Mouse (Mus musculus): ENCODE results near the gene Hoxa5. TPM values are rescaled to one million over a fixed set of nuclear protein-coding genes. Genes with fewer than 3 reads are reported as not detected.

Hoxa5 gene
- polyA plus RNA-seq, 1 experiment from 2014 or later = 44.7 TPM

DNA sequence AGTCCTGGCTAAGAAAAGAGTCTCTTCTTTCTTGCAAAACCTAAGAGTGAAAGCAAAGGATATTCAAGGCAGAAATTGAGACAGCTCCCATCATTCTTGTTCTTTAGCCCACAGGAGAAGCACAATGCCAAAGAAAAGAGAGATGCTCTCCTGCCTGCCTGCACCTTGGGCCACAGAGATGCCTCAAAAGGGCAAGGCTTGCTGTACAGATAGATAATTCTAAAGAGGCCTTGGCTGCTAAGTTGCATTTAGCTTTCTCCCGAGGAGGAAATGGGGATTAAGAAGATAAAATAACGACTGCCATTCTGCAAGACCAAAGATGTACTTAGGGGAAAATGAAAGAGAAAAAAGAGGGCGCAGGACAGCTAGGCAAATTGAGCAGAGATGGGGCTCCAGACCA, 42.5 kb upstream of the Hoxa5 start:
- Histone ChIP-seq H3K36me3 (no peaks in the 10 kb centered on the region), H3K27me3 (peaks cover 98% of the 10 kb centered on the region), H3K4me2 (peak overlapping the region; percentile 49), H3K27ac (replicated peaks) (peak overlapping the region; percentile 78; the same call in 1 of the 2 replicates), H3K9me3 (no peaks in the 10 kb centered on the region), H3K4me1 (replicated peaks) (peaks cover 4% of the 10 kb centered on the region), H3K9ac (peak overlapping the region; percentile 71), H3K4me3 (peak overlapping the region; percentile 38)
- WGBS = 5% methylated on average over 3 of the region's 3 CpGs
- ATAC-seq (ENCODE audit: low read depth) = no peak

DNA sequence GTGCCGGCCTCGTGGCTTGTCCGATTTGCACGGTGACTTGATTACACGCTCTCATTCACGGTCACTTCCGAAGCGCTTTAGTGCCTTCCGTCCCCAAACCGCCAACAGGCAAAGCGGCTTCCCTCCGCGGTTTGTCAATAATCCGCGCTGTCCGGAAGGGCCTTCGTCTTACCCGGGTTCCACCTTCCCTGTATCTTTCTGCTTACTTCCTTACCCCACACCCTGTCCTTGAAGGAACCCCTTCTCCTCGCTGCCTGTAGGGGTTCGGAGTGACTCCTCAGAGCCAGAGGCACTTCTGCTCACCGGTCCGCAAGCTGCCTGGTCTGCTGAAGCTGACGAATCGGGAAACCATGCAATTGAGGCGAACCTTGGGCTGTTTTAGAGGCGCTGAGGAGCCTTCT, 42.0 kb upstream of the Hoxa5 start:
- peak overlapping the region; percentile 78 for H3K27ac ChIP-seq (replicated peaks)
- peak overlapping the region; percentile 71 for H3K9ac ChIP-seq
- H3K4me2 ChIP-seq = peak overlapping the region; percentile 49
- H3K36me3 ChIP-seq = no peaks in the 10 kb centered on the region
- H3K4me3 ChIP-seq = peak overlapping the region; percentile 38
- peaks cover 98% of the 10 kb centered on the region for H3K27me3 ChIP-seq
- peaks cover 4% of the 10 kb centered on the region for H3K4me1 ChIP-seq (replicated peaks)
- no peak for ATAC-seq (ENCODE audit: low read depth)
- WGBS = under 1% methylated on average over 26 of the region's 26 CpGs
- H3K9me3 ChIP-seq = no peaks in the 10 kb centered on the region

GRCm38 (mm10) chr6:52245757-52246142, 41.4 kb upstream of the Hoxa5 start, which contains the start of gene Hoxa11:
Hoxa11 (minus strand) TSS chr6:52245810.
- Histone ChIP-seq H3K4me1 (replicated peaks) (peaks cover 11% of the 10 kb centered on the region), H3K4me2 (peak within 1 kb of the TSS; percentile 49), H3K9ac (peak within 1 kb of the TSS; percentile 71), H3K27me3 (peaks cover 98% of the 10 kb centered on the region), H3K27ac (replicated peaks) (peak within 1 kb of the TSS; percentile 78), H3K4me3 (peak within 1 kb of the TSS; percentile 38), H3K9me3 (no peaks in the 10 kb centered on the region), H3K36me3 (no peaks in the 10 kb centered on the region)
- 1% methylated on average over 20 of the region's 20 CpGs for WGBS
- no peak for ATAC-seq (ENCODE audit: low read depth)

- peak overlapping the region; percentile 71 for H3K9ac ChIP-seq
- ATAC-seq (ENCODE audit: low read depth) = no peak
- H3K4me3 ChIP-seq = peak overlapping the region; percentile 38
- no peaks in the 10 kb centered on the region for H3K36me3 ChIP-seq
- peak overlapping the region; percentile 78 for H3K27ac ChIP-seq (replicated peaks)
- H3K9me3 ChIP-seq = no peaks in the 10 kb centered on the region
- under 1% methylated on average over 71 of the region's 71 CpGs for WGBS
- H3K4me2 ChIP-seq = peak overlapping the region; percentile 49
- H3K4me1 ChIP-seq (replicated peaks) = peaks cover 14% of the 10 kb centered on the region
- H3K27me3 ChIP-seq = peaks cover 98% of the 10 kb centered on the region
These were observed 40.8 kb upstream of the Hoxa5 start for GRCm38 (mm10) chr6:52245040-52245756.

DNA sequence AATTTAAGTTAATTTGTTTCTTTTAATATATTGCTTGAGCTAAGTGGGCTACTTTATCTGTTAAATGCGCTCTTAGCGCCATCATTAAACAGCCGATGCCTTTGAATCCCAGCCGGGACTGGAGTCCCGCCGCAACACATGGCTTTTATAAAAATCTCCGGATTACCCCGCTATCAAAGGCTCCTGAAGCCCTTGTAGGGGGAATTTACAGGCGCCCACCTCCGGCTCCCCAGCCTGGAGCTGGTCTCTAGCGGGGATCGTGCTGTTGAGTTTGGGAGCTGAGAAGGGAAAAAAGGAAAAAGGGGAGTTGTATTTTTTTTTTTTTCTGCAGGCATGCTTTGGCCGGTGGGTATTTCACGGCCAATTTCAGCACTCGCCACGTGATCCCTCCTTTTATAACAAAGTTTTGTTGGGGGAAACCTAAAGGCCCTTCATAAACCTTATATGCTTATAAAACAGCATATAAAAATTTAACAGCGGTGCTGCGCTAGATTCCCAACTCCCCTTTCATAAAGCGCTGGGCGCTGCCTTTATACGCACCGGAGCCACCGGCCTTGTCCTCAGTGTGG, 40.2 kb upstream of the Hoxa5 start:
- no peaks in the 10 kb centered on the region for H3K9me3 ChIP-seq
- WGBS = 2% methylated on average over 23 of the region's 23 CpGs
- H3K9ac ChIP-seq = peak overlapping the region; percentile 71
- peak overlapping the region; percentile 49 for H3K4me2 ChIP-seq
- no peak for ATAC-seq (ENCODE audit: low read depth)
- H3K27ac ChIP-seq (replicated peaks) = peak overlapping the region; percentile 78
- no peaks in the 10 kb centered on the region for H3K36me3 ChIP-seq
- H3K4me3 ChIP-seq = peak overlapping the region; percentile 38
- H3K27me3 ChIP-seq = peaks cover 96% of the 10 kb centered on the region
- H3K4me1 ChIP-seq (replicated peaks) = peaks cover 14% of the 10 kb centered on the region

GRCm38 (mm10) chr6:52243681-52244121, 39.3 kb upstream of the Hoxa5 start:
- no peak for ATAC-seq (ENCODE audit: low read depth)
- H3K36me3 ChIP-seq = no peaks in the 10 kb centered on the region
- H3K9ac ChIP-seq = peak overlapping the region; percentile 71

DNA sequence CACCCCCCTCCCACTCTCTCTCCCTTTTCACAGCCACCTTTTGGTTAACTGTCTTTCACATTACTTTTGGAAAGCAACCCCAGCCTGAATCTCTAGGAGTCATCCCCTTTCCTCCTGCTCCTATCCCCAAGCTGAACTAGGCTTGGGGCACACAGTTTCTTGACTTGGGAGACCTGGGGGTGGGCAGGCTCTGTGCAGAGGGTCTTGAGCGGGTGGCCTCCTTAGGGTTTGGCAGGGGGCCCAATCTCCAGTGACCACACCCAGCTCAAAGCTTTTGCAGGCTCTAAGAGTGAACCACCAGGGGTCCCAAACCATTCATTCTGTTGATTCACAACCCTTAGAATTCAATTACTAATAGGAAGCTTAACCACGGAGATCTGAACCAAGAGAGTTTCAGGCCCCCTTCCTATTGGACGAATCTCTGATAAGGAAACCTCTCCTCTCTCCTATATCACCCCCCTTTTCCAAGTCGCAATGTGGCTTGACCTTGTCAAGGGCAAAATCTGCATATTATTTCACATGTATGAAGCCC, 38.5 kb upstream of the Hoxa5 start:
- no peak for ATAC-seq (ENCODE audit: low read depth)
- H3K4me3 ChIP-seq = peak overlapping the region; percentile 38
- 0 out of 2 replicates have a peak overlapping the region, but pooled peaks have one; percentile 56 for H3K27ac ChIP-seq (replicated peaks)
- H3K9ac ChIP-seq = peak overlapping the region; percentile 0; the same call in 1 of the 2 replicates
- H3K4me1 ChIP-seq (replicated peaks) = peaks cover 14% of the 10 kb centered on the region
- H3K4me2 ChIP-seq = peak overlapping the region; percentile 49
- H3K9me3 ChIP-seq = no peaks in the 10 kb centered on the region
- peaks cover 85% of the 10 kb centered on the region for H3K27me3 ChIP-seq
- 5% methylated on average over 4 of the region's 4 CpGs for WGBS
- H3K36me3 ChIP-seq = no peaks in the 10 kb centered on the region

More at GRCm38 (mm10) chr6:52243681-52244121, 39.3 kb upstream of the Hoxa5 start:
- Histone ChIP-seq H3K27ac (replicated peaks) (peak overlapping the region; percentile 56), H3K9me3 (no peaks in the 10 kb centered on the region), H3K27me3 (peaks cover 89% of the 10 kb centered on the region), H3K4me3 (peak overlapping the region; percentile 38), H3K4me2 (peak overlapping the region; percentile 49), H3K4me1 (replicated peaks) (peaks cover 14% of the 10 kb centered on the region)
- WGBS = 7% methylated on average over 12 of the region's 12 CpGs

- Histone ChIP-seq H3K27me3 (peaks cover 86% of the 10 kb centered on the region), H3K4me3 (peak overlapping the region; percentile 59), H3K27ac (replicated peaks) (peak overlapping the region; percentile 93), H3K9me3 (no peaks in the 10 kb centered on the region), H3K4me1 (replicated peaks) (peaks cover 18% of the 10 kb centered on the region), H3K36me3 (no peaks in the 10 kb centered on the region), H3K9ac (peak overlapping the region; percentile 97), H3K4me2 (peak overlapping the region; percentile 97)
- ATAC-seq (ENCODE audit: low read depth) = no peak
- whole genome bisulfite sequencing = 6% methylated on average over 9 of the region's 9 CpGs
These were observed 36.7 kb upstream of the Hoxa5 start for GRCm38 (mm10) chr6:52241001-52241621.

DNA sequence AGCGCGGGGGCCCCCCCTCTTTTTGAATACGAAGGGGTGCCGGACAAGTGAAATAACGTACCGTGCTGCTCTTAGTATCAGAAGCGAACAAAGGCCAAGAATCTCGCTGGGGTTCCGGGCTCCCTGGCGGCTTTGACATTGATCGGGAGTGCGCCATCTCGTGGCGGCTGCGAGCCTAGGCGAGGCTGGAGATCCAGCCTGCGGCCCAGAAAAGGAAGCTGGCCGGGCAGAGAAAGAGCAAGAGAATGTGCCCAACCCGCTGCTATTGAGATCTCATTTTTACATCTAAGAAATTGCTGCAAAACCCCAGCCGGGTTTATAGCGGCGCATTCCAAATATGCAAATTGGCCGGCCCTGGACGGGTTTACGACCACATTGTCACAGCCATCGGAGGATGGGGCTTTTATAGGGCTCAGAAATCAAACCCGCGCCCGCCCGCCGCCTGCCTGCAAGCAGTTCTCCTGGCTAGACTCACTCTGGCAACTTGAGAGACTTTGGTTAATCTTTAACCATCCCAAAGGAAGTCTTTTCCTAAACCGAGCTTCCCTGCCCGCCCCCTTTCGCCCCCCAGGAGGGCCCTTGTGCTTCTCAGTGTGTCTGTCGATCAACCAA, 36.1 kb upstream of the Hoxa5 start, which contains the start of gene Hoxa10:
Hoxa10 (minus strand) TSS at position 466 of the 612 bp plus-strand sequence.
- Histone ChIP-seq H3K27ac (replicated peaks) (peak within 1 kb of the TSS; percentile 93), H3K27me3 (peaks cover 86% of the 10 kb centered on the region), H3K4me1 (replicated peaks) (peaks cover 24% of the 10 kb centered on the region), H3K9ac (peak within 1 kb of the TSS; percentile 97), H3K4me3 (peak within 1 kb of the TSS; percentile 59), H3K36me3 (no peaks in the 10 kb centered on the region), H3K9me3 (no peaks in the 10 kb centered on the region), H3K4me2 (peak within 1 kb of the TSS; percentile 97)
- under 1% methylated on average over 35 of the region's 35 CpGs for WGBS
- peak; percentile 61 for ATAC-seq (ENCODE audit: low read depth)

DNA sequence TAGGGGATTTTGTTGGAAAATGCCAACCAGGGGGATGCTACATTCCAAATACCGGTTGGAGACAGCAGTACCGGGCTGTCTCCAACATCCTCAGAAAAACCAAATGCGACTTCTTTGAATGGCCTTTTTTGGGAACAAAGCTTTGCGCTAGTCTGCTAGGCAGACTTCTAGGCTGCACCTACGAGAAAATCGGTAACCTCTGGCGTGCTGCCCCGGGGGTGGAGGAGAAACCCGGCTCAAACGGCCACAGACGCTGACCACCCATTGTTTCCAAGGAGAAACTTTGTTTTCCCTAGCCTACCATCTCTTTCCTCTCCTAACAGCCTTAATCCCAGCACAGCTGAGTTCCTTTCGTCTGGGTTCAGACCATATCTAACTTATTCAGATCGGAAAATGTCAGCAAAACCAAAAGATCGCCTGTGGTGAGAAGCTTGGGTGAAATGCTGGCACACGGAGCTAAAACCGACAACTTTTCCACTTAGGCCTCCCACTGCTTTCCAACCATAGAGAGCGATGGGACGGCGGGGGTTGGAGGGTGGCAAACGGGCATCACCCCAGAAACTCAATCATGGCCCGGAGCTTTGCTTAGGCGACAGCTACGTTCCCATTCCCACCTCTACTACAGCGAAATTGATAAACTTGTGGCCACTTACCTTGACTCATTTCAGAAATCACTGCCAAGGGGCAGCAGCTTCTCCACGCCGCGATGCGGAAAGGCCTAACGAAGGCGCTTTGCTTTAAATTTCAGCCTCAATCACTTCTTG, 35.4 kb upstream of the Hoxa5 start:
- H3K27ac ChIP-seq (replicated peaks) = peak overlapping the region; percentile 93
- no peak for ATAC-seq (ENCODE audit: low read depth)
- 1% methylated on average over 30 of the region's 30 CpGs for WGBS
- H3K4me1 ChIP-seq (replicated peaks) = peaks cover 29% of the 10 kb centered on the region
- H3K36me3 ChIP-seq = no peaks in the 10 kb centered on the region
- H3K4me2 ChIP-seq = peak overlapping the region; percentile 97
- peak overlapping the region; percentile 59 for H3K4me3 ChIP-seq
- H3K27me3 ChIP-seq = peaks cover 82% of the 10 kb centered on the region
- peak overlapping the region; percentile 97 for H3K9ac ChIP-seq
- no peaks in the 10 kb centered on the region for H3K9me3 ChIP-seq

GRCm38 (mm10) chr6:52238976-52239375, 34.6 kb upstream of the Hoxa5 start:
- peak overlapping the region; percentile 97 for H3K4me2 ChIP-seq
- no peaks in the 10 kb centered on the region for H3K36me3 ChIP-seq
- peak overlapping the region; percentile 97 for H3K9ac ChIP-seq
- peak overlapping the region; percentile 59 for H3K4me3 ChIP-seq
- no peaks in the 10 kb centered on the region for H3K9me3 ChIP-seq
- no peak for ATAC-seq (ENCODE audit: low read depth)
- H3K4me1 ChIP-seq (replicated peaks) = peaks cover 29% of the 10 kb centered on the region
- 1% methylated on average over 7 of the region's 7 CpGs for WGBS
- H3K27me3 ChIP-seq = peaks cover 74% of the 10 kb centered on the region
- H3K27ac ChIP-seq (replicated peaks) = peak overlapping the region; percentile 64

Data from neural tube, embryonic 13.5 days (tissue).